Mouse (Mus musculus): ENCODE measurements around the gene Usp20. TPM values are rescaled to one million over a fixed set of nuclear protein-coding genes. Genes with fewer than 3 reads are reported as not detected.
A peak's percentile ranks its signal among the peaks of the same experiment; 100 is the strongest.

The Usp20 gene
- total RNA-seq, 2 experiments from 2014 or later: 83.9 to 87.1 TPM

DNA sequence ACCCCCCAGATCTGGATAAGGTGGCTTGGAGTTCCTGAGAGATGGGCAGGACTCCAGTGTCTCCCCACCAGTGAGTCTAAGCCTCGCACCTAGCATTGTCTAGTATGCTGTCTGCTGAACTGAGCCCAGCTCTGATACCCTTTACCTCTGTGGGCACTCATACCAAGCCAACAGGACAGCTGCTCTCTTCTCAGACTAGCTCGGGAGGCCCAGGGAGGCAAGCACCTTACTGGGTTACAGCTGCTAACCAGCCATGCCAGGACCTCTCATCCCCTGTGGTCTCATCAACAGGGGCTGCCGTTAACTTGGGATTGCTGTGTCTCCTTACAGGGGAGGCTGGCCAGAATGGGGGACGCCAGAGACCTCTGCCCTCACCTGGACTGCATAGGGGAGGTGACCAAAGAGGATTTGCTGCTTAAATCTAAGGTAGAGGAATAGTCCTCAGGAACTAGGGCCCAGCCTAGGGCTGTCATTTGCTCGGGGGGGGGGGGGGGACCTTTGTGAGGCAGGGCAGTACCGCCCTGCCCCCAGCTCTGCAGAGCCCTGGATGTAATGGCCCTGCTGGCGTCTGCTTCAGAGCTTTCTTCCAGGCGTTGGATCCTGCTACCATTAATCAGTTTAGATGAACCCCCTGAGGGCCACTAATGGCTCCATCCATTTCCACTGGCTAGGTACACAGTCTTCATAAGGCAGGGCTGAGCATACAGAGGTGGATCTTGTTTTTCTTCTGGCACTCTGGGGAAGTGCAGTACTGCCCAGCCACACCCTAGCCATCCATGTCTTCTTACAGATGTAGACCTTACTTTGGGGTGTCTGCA, 16.6 kb downstream of the Usp20 start:
- H3K27ac ChIP-seq: no peak overlapping the region
- no peak for TF ChIP-seq CTCF (conservative IDR thresholded peaks at IDR 0.05)
- H3K4me3 ChIP-seq: no peak overlapping the region
- DNase-seq (ENCODE audit: low spot score in 2 of 2): no peak

DNA sequence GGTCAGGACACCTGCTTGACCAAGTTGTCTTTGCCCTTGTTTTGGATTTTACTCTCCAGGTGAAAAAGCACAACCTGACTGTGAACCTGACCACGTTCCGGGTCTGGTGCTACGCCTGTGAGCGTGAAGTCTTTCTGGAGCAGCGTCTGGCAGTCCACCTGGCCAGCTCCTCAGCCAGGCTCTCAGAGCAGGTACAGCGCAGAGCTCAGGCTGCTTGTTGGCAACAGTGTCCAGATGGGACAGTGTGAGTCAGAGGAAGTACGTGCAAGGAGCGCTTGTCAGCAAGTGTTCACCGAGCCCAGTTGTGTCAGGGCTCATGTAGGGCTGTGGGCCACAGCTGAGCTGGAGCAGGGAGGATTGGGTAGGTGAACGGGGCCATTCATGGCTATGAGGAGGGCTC, 20.8 kb downstream of the Usp20 start:
- TF ChIP-seq CTCF (conservative IDR thresholded peaks at IDR 0.05): no peak
- H3K4me3 ChIP-seq: no peak overlapping the region
- no peak for DNase-seq (ENCODE audit: low spot score in 2 of 2)
- no peak overlapping the region for H3K27ac ChIP-seq

DNA sequence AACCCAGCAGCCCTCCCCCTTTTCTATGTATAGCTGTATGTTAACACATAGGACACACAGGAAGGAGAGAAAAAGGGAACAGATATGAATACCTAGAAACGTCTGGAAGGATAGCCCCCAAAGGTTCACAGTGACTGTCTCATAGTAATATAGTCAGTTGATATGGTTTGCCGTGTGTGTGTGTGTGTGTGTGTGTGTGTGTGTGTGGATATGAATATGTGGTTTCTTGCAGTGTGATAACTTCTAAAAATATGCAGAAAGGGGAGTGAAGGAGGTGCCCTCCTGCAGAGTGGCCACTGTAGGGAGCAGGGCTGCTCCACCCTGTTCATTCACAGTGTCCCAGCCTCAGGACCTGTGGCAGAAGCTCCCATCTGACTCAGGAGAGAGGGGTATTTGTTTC, 23.4 kb downstream of the Usp20 start:
- Histone ChIP-seq H3K27ac (no peak overlapping the region), H3K4me3 (no peak overlapping the region)
- no peak for DNase-seq (ENCODE audit: low spot score in 2 of 2)
- TF ChIP-seq CTCF (conservative IDR thresholded peaks at IDR 0.05): no peak

DNA sequence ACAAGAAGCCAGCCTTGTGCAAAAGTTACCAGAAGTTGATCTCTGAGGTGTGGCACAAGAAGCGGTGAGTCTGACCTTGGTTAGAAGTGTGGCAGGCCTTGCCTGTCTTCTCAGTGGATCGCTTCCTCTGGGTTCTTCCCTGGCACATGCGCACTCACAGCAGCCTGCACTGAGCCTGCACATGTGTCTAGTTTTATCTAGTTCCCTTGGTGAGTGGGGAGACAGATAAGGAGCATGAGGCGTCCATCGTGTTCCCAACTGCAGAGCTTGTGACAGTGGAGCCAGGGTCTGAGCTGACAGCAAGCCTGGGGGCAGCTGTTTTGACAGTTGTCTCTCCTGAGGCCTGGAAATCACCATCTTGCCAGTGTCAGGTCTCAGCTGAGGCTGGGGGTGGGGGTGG, 24.4 kb downstream of the Usp20 start:
- Histone ChIP-seq H3K4me3 (no peak overlapping the region), H3K27ac (no peak overlapping the region)
- no peak for TF ChIP-seq CTCF (conservative IDR thresholded peaks at IDR 0.05)
- DNase-seq (ENCODE audit: low spot score in 2 of 2): no peak

DNA sequence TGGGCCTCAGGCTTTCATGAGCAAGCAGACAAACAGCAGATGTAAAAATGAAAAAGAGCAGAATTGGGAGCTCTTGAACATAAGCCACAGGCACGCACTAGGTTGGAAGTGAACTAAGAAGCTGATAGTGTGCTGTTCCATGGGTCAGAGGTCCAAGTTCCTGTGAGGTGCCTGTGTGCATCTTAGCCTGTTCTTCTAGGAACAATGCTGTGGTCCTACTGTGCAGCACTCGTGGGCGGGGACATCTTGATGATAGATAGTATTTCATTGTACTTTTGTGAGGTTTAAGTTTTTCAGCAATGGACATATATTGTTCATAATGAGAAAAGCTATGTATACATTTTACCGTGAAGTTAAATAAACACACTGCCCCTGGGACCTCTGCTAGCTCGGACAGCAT, 25.1 kb downstream of the Usp20 start:
- DNase-seq (ENCODE audit: low spot score in 2 of 2): no peak
- no peak overlapping the region for H3K27ac ChIP-seq
- no peak for TF ChIP-seq CTCF (conservative IDR thresholded peaks at IDR 0.05)
- H3K4me3 ChIP-seq: no peak overlapping the region

DNA sequence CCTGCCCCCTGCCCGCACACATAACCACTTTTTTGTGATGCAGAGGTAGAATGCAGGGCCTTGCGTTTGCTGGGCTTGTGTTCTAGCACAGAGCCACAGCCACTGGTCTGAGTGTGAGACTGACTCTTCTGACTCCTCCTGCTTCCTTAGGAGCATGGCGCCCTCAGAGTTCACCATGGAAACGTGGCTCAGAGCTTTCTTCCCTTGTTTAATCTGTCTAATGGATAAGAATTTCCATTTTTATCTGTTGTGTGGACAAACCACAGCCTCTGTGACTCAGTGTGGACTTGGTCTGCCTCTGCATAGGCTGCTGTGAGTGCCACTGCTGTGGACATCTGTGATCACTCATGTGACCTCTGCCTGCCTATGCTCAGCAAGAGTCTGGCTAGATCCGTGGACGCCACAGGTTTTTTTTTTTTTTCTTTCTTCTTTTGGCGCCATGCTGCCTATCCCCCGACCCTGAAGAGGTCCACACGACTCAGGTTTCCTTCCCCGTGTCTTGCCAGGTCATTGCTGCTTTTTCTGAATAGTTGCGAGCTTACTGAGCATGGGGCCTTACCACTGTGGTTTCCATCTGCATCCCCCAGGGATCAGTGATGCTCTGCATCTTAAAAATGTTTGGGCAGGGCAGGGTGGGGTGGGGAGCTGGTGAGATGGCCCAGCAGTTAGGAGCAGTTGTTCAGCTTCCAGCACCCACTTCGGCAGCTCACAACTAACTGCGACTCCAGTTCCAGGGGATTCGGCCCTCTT, 31.5 kb downstream of the Usp20 start:
- no peak for TF ChIP-seq CTCF (conservative IDR thresholded peaks at IDR 0.05)
- DNase-seq (ENCODE audit: low spot score in 2 of 2): no peak
- no peak overlapping the region for H3K27ac ChIP-seq
- H3K4me3 ChIP-seq: no peak overlapping the region

DNA sequence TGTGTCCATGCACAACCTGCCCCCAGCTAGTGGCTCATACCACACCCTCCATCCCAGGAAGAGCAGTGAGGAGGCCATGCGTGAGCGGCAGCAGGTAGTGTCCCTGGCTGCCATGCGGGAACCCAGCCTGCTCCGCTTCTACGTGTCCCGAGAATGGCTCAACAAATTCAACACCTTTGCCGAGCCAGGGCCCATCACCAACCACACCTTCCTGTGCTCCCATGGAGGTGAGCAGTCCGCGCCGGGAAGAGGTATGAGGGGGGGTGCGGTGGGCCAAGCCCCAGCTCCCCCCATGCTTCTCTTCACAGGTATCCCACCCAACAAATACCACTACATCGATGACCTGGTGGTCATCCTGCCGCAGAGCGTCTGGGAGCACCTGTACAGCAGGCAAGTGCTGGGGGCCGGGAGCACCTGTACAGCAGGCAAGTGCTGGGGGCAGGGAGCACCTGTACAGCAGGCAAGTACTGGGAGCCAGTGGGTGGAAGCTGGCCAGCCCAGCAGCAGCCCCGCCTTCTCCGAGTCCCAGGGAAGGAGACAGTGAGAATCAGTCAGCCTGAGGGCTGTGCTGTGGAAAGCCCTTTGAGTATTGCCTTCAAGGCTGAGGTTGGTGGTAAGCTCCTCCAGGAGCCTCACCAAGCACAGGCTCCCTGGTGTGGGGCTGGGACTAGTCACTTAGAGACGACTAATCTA, 35.7 kb downstream of the Usp20 start:
- H3K27ac ChIP-seq: no peak overlapping the region
- no peak overlapping the region for H3K4me3 ChIP-seq
- TF ChIP-seq CTCF (conservative IDR thresholded peaks at IDR 0.05): no peak
- no peak for DNase-seq (ENCODE audit: low spot score in 2 of 2)

DNA sequence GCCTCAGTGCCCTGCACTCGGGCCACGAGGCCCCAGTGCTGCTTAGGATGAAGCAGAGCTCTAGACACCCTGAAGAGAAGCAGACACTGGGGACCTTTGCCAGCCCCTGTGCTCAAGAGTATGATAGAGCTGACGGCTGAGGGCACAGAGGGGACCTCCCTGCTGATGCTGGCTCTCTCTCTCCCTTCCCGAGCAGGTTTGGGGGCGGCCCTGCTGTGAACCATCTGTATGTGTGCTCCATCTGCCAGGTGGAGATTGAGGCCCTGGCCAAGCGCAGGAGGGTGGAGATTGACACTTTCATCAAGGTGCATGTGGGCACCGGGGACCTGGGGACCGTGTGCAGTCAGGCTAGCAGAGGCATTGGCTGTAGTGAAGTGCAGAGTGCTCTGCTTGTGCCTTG, 36.4 kb downstream of the Usp20 start:
- Histone ChIP-seq H3K27ac (no peak overlapping the region), H3K4me3 (no peak overlapping the region)
- TF ChIP-seq CTCF (conservative IDR thresholded peaks at IDR 0.05): no peak
- DNase-seq (ENCODE audit: low spot score in 2 of 2): no peak

DNA sequence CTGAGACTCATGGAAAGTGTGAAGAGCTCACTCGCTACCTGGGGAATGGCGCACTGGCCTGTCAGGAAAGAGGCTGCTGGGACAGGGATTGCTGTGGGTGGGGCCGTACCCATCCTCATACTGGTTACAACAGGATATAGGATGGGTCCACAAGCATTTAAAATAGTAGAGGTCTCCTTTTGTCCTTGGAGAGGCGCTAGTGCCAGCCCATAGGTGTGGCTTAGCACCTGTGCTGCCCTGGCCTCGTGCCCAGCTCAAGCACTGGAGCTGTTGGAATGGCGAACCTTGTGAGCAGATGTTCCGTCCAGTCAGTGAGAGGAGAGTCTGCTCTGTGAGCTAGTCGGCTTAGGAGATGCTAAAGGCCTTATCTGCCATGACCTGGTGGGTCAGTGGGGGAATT, 36.9 kb downstream of the Usp20 start:
- TF ChIP-seq CTCF (conservative IDR thresholded peaks at IDR 0.05): no peak
- H3K4me3 ChIP-seq: no peak overlapping the region
- DNase-seq (ENCODE audit: low spot score in 2 of 2): no peak
- no peak overlapping the region for H3K27ac ChIP-seq

DNA sequence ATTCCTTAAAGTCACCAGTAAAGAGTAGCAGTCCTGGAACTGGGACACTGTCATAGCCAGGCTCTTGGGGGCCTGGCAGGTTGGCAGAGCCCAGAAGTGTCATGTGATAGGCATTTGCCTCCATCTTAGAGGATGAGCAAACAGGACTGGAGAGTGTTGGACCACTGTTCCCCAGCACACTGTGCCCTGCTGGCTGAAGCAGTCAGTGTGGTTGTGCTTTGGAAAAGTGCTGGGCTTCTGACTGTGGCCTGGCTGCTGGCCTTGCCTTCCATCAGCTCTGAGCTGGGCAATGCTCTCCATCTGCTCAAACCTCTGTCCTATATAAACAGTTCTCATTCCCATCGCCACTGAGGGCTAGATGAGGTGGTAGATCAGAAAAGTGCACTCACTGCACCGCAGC, 38.1 kb downstream of the Usp20 start:
- no peak for DNase-seq (ENCODE audit: low spot score in 2 of 2)
- no peak overlapping the region for H3K27ac ChIP-seq

DNA sequence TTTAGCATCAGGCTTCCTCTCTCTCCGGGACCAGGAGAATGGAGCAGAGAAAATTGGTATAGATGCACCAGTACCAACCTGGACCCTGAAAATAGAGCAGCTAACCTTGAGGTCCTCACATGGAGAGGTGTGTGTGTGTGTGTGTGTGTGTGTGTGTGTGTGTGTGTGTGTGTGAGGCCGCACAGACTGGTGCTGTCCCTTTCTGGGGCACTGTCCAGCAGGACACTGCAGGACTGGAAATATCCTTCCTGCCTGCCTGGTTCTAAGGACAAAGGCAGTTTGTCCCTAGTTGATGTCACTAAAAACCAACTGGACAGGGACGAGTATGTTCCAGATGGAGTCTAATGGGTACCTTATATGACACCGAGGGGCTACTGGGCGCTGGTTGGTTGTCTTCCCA, 41.9 kb downstream of the Usp20 start:
- no peak overlapping the region for H3K4me3 ChIP-seq
- no peak for DNase-seq (ENCODE audit: low spot score in 2 of 2)
- peak overlapping the region; percentile 43; the same call in 1 of the 2 replicates for H3K27ac ChIP-seq
- TF ChIP-seq CTCF (conservative IDR thresholded peaks at IDR 0.05): no peak

More for the DNA sequence above, 38.1 kb downstream of the Usp20 start:
- TF ChIP-seq CTCF (conservative IDR thresholded peaks at IDR 0.05): no peak
- H3K4me3 ChIP-seq: no peak overlapping the region

DNA sequence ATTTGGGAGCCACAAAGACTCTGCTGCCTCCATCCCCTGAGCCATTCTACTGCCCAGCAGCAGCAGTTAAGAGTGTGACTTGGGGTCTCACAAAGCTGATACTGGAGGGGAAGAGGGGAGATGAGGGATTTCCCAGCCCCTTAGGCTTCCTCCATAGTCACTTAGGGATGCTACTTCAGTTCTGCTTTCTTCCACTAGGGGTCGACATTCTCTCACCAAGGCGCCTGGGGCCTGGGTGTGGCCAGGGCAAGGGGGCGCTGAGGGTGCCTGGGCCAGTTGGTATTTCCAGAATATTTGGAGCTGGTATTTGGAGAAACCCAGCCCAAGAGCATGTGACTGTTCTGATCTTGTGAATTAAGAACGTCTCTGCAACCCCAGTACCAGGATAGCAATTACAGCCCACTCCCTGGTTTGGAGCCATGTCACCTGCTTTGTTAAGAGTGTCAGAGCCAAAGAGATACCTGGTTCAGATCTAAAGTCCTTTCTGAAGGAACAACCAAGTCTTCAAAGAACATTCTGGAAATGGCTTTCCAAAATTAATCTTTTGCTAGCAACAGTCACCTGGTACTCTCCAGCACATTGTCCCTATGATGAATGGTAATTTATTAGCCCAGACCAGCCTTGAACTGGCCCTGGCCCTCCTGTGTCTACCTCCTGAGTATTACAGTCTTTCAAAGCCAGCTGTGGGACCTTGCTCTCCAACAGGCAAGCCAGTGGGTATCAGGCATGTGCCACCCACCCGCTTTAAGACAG, 42.7 kb downstream of the Usp20 start:
- Histone ChIP-seq H3K27ac (peak overlapping the region; percentile 43; the same call in 1 of the 2 replicates), H3K4me3 (no peak overlapping the region)
- peak; percentile 99 for TF ChIP-seq CTCF (conservative IDR thresholded peaks at IDR 0.05)
- peak; percentile 46 to 81 for DNase-seq (ENCODE audit: low spot score in 2 of 2)

All from layer of hippocampus, adult 2 months (tissue).